Mouse (Mus musculus) stomach, embryonic 16.5 days (tissue): ENCODE data around the gene Tet2. TPM values are rescaled to one million over a fixed set of nuclear protein-coding genes. Genes with fewer than 3 reads are reported as not detected.
"Not testable (repeated sequence)": the region's sequence is repeated elsewhere in the genome, so short reads cannot be mapped to it uniquely, and the experiment has no call there.

Source experiments
- ATAC-seq: fragments of 200-750 bp; cut with Nextera tagmentation; 2 replicates; pipeline ENCODE4 v1.8.0; 2017; ENCODE audit warnings: moderate number of reproducible peaks, moderate TSS enrichment; ENCODE audit not compliant: insufficient read depth, low FRiP score
- H3K27ac ChIP-seq: fragments of 300-500 bp; sonication (generic); 2 replicates; pipeline ENCODE4 v1.5.1; 2014; ENCODE audit warnings: low read length
- H3K27me3 ChIP-seq: fragments of 300-500 bp; sonication (generic); 2 replicates; pipeline ENCODE4 v1.6.1; 2014; ENCODE audit warnings: low read length, control low read depth, mixed read lengths; ENCODE audit not compliant: control insufficient read depth, insufficient read depth
- H3K36me3 ChIP-seq: fragments of 300-500 bp; sonication (generic); 2 replicates; pipeline ENCODE4 v1.6.1; 2014; ENCODE audit warnings: low read length; ENCODE audit not compliant: control insufficient read depth, insufficient read depth
- H3K4me1 ChIP-seq: fragments of 300-500 bp; sonication (generic); 2 replicates; pipeline ENCODE4 v1.6.1; 2014; ENCODE audit warnings: low read length, control low read depth, mixed read lengths; ENCODE audit not compliant: control insufficient read depth, insufficient read depth
- H3K4me2 ChIP-seq: fragments of 300-500 bp; sonication (generic); 2 replicates; pipeline ENCODE4 v1.6.1; 2014; ENCODE audit warnings: low read depth, low read length, mixed read lengths
- H3K4me3 ChIP-seq: fragments of 300-500 bp; sonication (generic); replicated peaks from 2 replicates; pipeline ENCODE4 v1.5.1; 2014; ENCODE audit warnings: mild to moderate bottlenecking, low read length
- H3K9ac ChIP-seq: fragments of 300-500 bp; sonication (generic); 2 replicates; pipeline ENCODE4 v1.6.1; 2014; ENCODE audit warnings: low read length
- H3K9me3 ChIP-seq: fragments of 300-500 bp; sonication (generic); replicated peaks from 2 replicates; pipeline ENCODE4 v1.6.1; 2016; ENCODE audit warnings: low read length, control low read depth; ENCODE audit not compliant: control insufficient read depth
- WGBS: fragments of 180-500 bp; shearing (Covaris S2); extraction: QIAGEN DNeasy Blood & Tissue Kit; methylation state at CpG from one replicate; pipeline ENCODE4 v1.1.7; 2014; 5-methylcytosine and 5-hydroxymethylcytosine counted together
- polyA plus RNA-seq: library from polyadenylated mRNA; unstranded; fragments of >200 nt; fragmentation: Nextera tagmentation; extraction: Ambion mirVana; gene quantifications from 2 replicates; pipeline ENCODE4 v1.2.1, GENCODE M21; 2015

Tet2 gene
- 13.4 and 16.6 TPM in 2 replicates for polyA plus RNA-seq

DNA sequence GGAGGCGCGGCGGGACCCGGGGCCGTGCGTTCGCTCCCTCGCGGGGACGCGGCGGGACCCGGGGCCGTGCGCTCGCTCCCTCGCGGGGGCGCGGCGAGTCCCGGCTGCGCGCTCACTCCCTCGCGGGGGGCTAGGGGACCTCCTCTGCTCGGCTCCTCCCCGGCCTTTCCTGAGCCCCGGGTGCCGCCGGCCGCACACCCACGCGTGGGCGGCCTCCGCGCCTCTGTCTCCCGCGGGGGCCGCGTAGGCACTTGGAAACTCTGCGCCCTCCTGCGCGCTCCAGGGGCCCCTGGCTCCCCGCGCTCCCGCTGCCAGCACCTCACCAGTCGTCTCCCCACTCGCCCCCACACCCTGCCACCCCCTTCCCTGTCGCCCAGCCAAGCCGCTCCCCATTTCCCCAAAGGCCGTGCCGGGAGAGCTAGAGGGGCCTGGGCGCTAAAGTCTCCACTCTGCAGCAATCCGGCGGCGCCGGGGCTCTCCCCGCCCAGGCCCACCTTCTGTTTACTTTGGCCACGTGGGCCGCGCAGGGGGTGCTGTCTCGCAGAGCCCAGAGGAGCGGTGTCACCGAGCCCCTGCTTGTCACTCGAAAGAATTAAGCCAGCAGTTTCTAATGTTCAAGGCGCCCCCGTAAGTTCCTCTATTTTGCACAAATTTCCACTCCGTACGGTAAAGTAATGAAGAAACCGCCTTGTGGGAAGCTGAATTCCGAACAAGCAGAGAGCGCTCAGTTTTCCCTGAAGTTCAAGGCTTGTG lies at the start of gene Tet2:
TSS of gene Tet2 (minus strand) at position 589 of the 753 bp plus-strand sequence.
- peak within 1 kb of the TSS; percentile 95 for H3K9ac ChIP-seq
- peak within 1 kb of the TSS; percentile 76 for H3K4me2 ChIP-seq
- peaks cover 15% of the 10 kb centered on the region for H3K4me1 ChIP-seq
- H3K4me3 ChIP-seq, result peak within 1 kb of the TSS; percentile 65
- under 1% methylated on average over 60 of the region's 73 CpGs for WGBS
- no peaks in the 10 kb centered on the region for H3K27me3 ChIP-seq
- ATAC-seq, result peak; percentile 70
- no peaks in the 10 kb centered on the region for H3K9me3 ChIP-seq
- peak within 1 kb of the TSS; percentile 98 for H3K27ac ChIP-seq
- H3K36me3 ChIP-seq, result no peaks in the 10 kb centered on the region

DNA sequence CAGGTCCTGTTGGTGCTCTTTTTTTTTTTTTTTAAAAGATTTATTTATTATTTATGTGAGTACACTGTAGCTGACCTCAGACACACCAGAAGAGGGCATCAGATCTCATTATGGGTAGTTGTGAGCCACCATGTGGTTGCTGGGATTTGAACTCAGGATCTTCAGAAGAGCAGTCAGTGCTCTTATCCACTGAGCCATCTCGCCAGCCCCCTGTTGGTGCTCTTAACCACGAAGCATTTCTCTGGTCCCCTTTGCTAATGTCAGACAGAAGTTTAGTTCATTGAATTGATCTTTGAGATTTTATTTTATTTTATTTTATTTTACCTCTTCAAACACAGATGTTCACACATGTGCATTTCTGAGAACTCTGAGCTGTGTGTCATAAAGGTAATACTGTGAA lies 48.1 kb upstream of the Tet2 start:
- 79% methylated on average over 2 of the region's 2 CpGs for WGBS

DNA sequence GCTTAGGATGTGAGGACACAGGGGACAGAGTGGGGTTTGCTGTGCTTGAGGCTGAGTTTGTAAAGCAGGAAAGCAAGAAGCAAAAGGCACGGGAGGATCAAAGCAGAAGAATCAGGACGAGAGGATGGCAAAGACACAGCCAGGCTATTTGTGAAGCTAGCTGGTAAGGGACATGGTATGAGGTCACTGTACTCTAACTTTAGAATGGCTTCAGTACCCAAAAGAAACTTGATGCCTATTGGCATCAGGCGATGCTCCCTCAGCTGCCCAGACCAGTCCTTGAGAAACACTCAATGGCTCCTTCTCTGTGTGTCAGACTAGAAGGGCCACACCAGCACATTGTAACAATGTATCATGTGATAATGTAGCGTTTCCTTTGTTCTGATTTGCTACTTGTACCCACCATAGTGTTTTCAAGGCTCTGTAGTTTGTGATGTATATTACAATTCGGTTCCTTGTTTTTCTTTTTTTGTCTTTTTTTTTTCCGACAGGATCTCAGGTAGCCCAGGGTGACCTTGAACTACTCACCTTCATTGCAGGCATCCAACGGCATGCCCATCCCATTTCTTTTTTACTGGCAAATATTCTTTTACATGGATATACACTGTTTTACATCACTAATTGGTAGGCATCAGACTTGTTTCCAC lies 45.7 kb upstream of the Tet2 start:
- Histone ChIP-seq H3K36me3 (no peaks in the 10 kb centered on the region), H3K27me3 (no peaks in the 10 kb centered on the region), H3K27ac (no peak overlapping the region), H3K9ac (no peak overlapping the region), H3K4me2 (no peak overlapping the region), H3K9me3 (no peaks in the 10 kb centered on the region), H3K4me1 (no peaks in the 10 kb centered on the region), H3K4me3 (no peak overlapping the region)
- ATAC-seq, result no peak
- 83% methylated on average over 7 of the region's 7 CpGs for WGBS

More for the DNA sequence above, 48.1 kb upstream of the Tet2 start:
- H3K9me3 ChIP-seq, H3K4me3 ChIP-seq, H3K4me2 ChIP-seq, H3K27me3 ChIP-seq, ATAC-seq, H3K27ac ChIP-seq, H3K4me1 ChIP-seq, H3K36me3 ChIP-seq, H3K9ac ChIP-seq: not testable (repeated sequence)

DNA sequence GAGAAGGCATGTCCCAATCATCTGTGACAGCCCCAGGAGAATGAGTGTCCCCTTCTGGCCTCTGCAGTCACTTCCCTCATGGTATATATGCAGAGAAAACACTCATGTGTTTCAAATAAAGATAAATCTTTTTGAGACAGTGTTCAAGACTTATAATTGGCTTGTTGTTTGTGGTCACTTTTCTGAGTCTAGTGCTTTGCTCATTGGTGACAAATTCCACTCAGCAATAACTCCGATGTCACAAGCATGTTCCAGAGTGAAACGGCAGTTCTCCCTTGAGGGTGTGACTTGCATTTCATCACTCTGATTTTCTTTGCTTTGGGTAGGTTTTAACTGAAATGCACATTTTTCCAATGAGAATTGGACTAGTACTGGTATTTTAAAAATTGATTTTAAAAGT lies 40.1 kb upstream of the Tet2 start:
- Histone ChIP-seq H3K36me3 (no peaks in the 10 kb centered on the region), H3K9me3 (no peaks in the 10 kb centered on the region), H3K9ac (no peak overlapping the region), H3K4me1 (no peaks in the 10 kb centered on the region), H3K27ac (no peak overlapping the region), H3K4me3 (no peak overlapping the region), H3K27me3 (no peaks in the 10 kb centered on the region), H3K4me2 (no peak overlapping the region)
- no peak for ATAC-seq
- 77% methylated on average over 2 of the region's 2 CpGs for WGBS

DNA sequence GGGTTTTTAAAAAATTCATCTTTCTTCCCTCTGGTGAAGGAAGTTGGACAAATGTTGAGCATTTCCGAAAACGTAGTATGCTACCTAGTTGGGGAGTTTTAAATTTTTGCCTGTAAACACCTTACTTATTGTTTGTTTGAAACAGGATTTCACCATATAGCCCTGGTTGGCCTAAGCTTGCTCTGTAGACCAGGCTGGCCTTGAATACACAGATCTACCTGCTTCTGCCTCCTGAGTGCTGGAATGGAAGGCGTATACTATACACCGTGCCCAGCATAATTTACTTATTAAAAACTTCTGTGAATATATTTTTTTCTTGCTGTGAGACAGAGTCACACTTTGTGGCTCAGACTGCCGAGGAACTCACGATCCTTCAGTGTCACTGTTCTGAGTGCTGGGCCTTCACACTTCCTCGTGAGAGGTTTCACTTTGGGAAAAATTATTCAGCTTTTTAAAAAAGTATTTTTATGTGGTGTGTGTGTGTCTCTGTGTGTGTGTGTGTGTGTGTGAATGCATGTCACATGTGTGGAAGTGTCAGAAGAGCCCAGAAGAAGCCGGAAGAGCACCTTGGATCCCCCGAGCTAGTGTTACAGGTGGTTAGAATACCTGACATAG lies 38.6 kb upstream of the Tet2 start:
- no peaks in the 10 kb centered on the region for H3K4me1 ChIP-seq
- no peaks in the 10 kb centered on the region for H3K27me3 ChIP-seq
- H3K9me3 ChIP-seq, result no peaks in the 10 kb centered on the region
- no peak overlapping the region for H3K4me3 ChIP-seq
- no peak overlapping the region for H3K9ac ChIP-seq
- no peak overlapping the region for H3K27ac ChIP-seq
- no peaks in the 10 kb centered on the region for H3K36me3 ChIP-seq
- WGBS, result 81% methylated on average over 9 of the region's 9 CpGs
- no peak for ATAC-seq
- no peak overlapping the region for H3K4me2 ChIP-seq

DNA sequence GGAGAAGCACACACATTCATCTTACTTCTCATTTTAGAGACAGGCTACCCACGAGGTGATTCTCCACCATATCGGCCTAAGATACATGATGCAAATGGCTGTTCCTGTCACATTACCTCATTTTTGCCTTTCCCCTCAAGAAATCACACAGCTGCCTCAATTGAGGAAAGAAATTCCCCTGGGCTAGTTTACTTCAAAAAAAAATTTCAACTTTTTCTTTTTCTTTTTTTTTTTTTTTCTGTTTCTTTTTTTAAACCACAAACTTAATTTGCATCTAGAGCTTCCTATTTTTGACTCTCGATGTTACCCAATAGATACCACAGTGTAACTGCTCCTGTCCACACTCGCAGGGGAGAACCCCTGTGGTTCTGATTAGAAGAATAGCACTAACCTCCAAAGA lies 38.0 kb upstream of the Tet2 start:
- no peak for ATAC-seq
- Histone ChIP-seq H3K9ac (no peak overlapping the region), H3K4me3 (no peak overlapping the region), H3K4me1 (no peaks in the 10 kb centered on the region), H3K27me3 (no peaks in the 10 kb centered on the region), H3K36me3 (no peaks in the 10 kb centered on the region), H3K4me2 (no peak overlapping the region), H3K27ac (no peak overlapping the region), H3K9me3 (no peaks in the 10 kb centered on the region)
- WGBS, result 69% methylated on average over 4 of the region's 4 CpGs

DNA sequence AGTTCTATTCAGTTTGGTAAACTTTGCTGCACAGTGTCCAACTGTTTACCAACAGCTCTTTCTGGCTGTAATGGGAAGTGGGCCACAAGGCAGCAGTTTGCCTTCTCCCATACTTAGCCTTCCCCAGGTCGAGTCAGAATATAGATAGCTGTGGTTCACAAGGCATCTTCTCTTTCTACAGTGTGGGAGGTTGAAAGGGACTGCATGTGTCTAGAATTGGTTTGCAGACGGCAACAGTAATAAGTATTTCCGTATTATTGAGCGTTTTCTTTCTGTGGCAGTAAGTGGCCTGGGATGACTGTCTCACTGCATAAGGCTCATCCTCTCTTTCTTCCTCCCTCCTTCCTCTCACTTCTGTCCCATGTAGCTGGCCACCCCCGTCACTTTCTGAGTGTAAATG lies 37.2 kb upstream of the Tet2 start:
- no peak overlapping the region for H3K4me2 ChIP-seq
- H3K4me3 ChIP-seq, result no peak overlapping the region
- H3K27ac ChIP-seq, result no peak overlapping the region
- no peak overlapping the region for H3K9ac ChIP-seq
- no peaks in the 10 kb centered on the region for H3K4me1 ChIP-seq
- H3K36me3 ChIP-seq, result no peaks in the 10 kb centered on the region
- ATAC-seq, result no peak
- 77% methylated on average over 5 of the region's 5 CpGs for WGBS
- no peaks in the 10 kb centered on the region for H3K27me3 ChIP-seq
- no peaks in the 10 kb centered on the region for H3K9me3 ChIP-seq

DNA sequence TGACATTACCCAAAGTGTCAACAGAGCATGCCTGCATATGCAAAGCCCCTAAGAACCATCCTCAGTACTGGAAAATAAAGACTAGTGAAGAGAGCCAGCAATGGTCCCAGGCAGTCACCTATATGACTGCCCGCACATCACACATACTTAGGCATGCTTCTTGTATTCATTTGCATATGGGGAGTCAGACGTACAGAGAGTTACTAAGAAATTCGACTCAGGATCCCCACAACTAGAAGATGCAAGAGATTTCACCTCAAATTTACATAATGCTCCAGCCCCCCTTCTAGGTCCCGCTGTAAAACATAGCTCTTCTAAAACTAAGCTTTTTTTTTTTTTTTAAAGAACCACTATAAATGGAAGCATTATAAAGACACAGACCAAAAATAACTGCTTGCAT lies 36.6 kb upstream of the Tet2 start:
- 83% methylated on average over 4 of the region's 4 CpGs for WGBS

DNA sequence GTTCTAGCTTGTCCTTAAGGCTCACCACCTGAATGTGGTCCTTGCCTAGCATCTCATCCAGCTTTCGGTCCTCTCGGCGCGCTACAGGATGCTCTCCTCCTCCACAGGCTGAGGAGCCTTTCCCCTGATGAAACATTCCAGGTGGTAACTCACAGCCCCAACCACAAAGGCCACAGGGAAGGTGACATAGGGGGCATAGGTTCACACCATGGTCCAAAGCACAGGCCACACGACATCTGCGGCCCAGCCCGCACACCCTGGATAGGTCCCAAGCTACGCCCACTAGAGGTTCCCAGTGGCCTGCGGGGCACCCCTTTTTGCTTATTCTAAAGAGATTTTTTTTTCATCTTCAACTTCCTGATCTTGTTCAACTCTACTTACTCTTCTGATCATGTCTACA lies 34.7 kb upstream of the Tet2 start:
- no peaks in the 10 kb centered on the region for H3K27me3 ChIP-seq
- ATAC-seq, result no peak
- WGBS, result 90% methylated on average over 9 of the region's 9 CpGs
- H3K9me3 ChIP-seq, result no peaks in the 10 kb centered on the region
- no peak overlapping the region for H3K4me3 ChIP-seq
- H3K9ac ChIP-seq, result no peak overlapping the region
- H3K4me2 ChIP-seq, result no peak overlapping the region
- H3K4me1 ChIP-seq, result no peaks in the 10 kb centered on the region
- no peak overlapping the region for H3K27ac ChIP-seq
- H3K36me3 ChIP-seq, result no peaks in the 10 kb centered on the region

More for the DNA sequence above, 36.6 kb upstream of the Tet2 start:
- Histone ChIP-seq H3K36me3 (no peaks in the 10 kb centered on the region), H3K4me2 (no peak overlapping the region), H3K27me3 (no peaks in the 10 kb centered on the region), H3K4me1 (no peaks in the 10 kb centered on the region), H3K9me3 (no peaks in the 10 kb centered on the region), H3K4me3 (no peak overlapping the region), H3K9ac (no peak overlapping the region), H3K27ac (no peak overlapping the region)
- ATAC-seq, result no peak
